Mouse (Mus musculus): ENCODE measurements around the gene Fam83g.

DNA sequence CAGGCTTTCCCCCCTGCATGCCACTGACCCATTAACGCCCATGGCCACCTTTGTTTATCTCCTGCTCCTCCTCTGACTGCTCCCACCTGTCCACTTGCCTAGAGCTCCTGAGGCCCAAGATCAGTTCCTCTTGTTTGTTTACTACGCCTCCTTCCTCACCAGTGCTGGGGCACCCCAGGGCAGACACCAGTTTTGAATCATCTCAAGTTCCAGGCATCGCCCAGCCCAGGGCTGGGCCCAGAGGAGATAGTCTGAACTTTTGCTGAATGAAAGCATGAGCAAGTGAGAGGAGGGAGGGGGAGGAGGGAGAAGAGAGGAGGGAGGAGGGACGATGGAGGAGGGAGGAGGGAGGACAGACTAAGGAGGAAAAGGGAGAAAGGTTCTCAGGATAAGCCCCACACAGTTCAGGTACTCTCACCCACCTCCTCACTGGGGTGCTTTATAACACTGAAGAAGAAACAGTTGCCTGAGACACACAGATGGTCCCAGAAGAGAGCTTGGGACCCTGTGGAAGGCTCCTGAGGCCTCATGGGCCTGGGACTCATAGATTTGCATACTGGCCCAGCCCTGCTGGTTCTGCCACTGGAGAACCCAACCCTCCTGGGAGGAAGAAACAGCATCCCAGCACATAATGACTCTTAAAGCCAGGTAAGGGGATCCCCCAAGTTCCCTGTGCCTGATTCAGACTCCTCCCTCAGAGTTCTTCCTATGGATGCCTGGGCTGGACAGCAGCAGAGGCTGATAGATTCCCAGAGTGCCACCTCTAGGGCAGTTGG, 4.6 kb upstream of the Fam83g start:
- no peak for TF ChIP-seq E2F4 (IDR thresholded peaks at IDR 0.05; ENCODE audit: insufficient replicate concordance, low read depth, low read length)
- no peak for TF ChIP-seq GABPA (IDR thresholded peaks at IDR 0.05; ENCODE audit: insufficient replicate concordance, low read depth, low read length)

Data from CH12.LX (cell line).